17 mouse cellular contexts compared by ENCODE assay signal in the genomic region with DNA sequence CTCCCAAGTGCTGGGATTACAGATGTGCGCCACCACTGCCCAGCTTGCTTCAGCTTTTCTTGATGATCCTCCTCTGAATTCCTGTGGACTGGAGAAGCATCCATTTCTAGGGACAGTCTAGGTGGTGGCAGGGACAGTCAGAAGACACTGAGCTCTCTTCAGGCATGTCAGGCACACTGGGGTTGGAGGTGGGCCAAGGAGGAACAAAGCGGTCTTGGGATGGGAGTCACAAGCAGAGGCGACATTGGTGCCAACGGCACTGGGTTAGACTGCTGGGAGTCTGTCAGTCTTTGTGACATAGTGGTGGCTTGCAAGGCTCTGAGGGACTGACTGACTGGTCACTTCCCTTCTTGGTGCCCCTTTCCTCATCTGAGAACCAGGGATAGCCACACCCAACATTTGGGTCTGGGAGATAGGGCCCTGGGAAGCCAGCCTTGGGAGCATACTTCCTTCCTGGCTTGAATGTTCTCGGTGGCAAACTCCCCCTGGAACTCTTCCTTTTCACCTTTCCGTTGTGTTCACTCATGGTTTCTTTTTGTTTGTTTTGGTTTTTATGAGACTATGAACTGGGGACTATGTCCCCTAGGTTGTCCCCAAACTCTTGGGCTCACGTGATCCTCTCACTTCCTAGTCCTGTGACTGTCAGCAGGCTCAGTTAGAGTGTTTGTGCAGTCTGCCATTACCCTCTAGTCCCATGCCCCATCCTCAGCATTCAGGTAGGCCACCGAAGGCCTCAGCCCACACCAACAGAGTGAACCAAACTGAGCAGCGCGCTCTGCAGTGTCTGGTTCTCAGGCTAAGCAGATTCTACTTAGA. TPM values are rescaled to one million over a fixed set of nuclear protein-coding genes. Genes with fewer than 3 reads are reported as not detected.
A peak's percentile ranks its signal among the peaks of the same experiment; 100 is the strongest.
DNase-seq lines count a peak whose midpoint lies in the region; ATAC-seq and TF ChIP-seq lines count a peak whose summit lies in the region.
"Had no signal": no experiment of that assay in that cellular context is flagged by ENCODE, and none has a peak within 500 bp of the region (broad histone marks: within the 10 kb centered on the region; RNA-seq: fewer than 3 reads in every experiment).

No protein-coding gene starts in this region.

- peak overlapping the region; percentile 7; the same call in 1 of the 2 replicates for H3K4me3 ChIP-seq in heart, postnatal 0 days (ENCODE audit: low read depth, low read length)
- no peak overlapping the region for H3K4me3 ChIP-seq in heart, embryonic 11.5 days (ENCODE audit: low read depth, low read length)
- peak overlapping the region; percentile 85 for H3K4me3 ChIP-seq in thymus, adult 2 months (ENCODE audit: control insufficient read depth, insufficient read depth, low read length)
- no peak overlapping the region for H3K4me3 ChIP-seq in intestine, embryonic 16.5 days (ENCODE audit: low read length)
- H3K4me3 ChIP-seq in liver, postnatal 0 days (ENCODE audit: low read depth, low read length): no peak overlapping the region
- H3K4me3 ChIP-seq: embryonic facial prominence, embryonic 10.5 days; heart, embryonic 10.5 days; layer of hippocampus, adult 2 months had no signal

- H3K27ac ChIP-seq in heart, postnatal 0 days (ENCODE audit: low read depth): no peak overlapping the region
- no peak overlapping the region for H3K27ac ChIP-seq in heart, embryonic 11.5 days (ENCODE audit: low read depth, low read length)
- H3K27ac ChIP-seq in thymus, adult 2 months (ENCODE audit: control insufficient read depth, insufficient read depth, low read length): peak overlapping the region; percentile 97
- H3K27ac ChIP-seq in intestine, embryonic 16.5 days (ENCODE audit: low read length): no peak overlapping the region
- H3K27ac ChIP-seq in liver, postnatal 0 days (ENCODE audit: low read depth): no peak overlapping the region
- H3K27ac ChIP-seq: embryonic facial prominence, embryonic 10.5 days; heart, embryonic 10.5 days; layer of hippocampus, adult 2 months had no signal

- no peak for DNase-seq in heart, postnatal 0 days (ENCODE audit: low spot score)
- DNase-seq in thymus, adult 2 months: no peak
- DNase-seq in thymus, postnatal 36 days: no peak
- no peak for DNase-seq in liver, postnatal 0 days
- DNase-seq in layer of hippocampus, postnatal 25 days (ENCODE audit: extremely low spot score in 1 of 2, low spot score in 1 of 2): no peak
- DNase-seq in embryo, embryonic 11 days: no peak
- DNase-seq: adrenal gland, postnatal 14 days; gastrocnemius, postnatal 10 days; heart, postnatal 4 days had no signal

- TF ChIP-seq CTCF in heart, postnatal 0 days (IDR thresholded peaks at IDR 0.05; ENCODE audit: low read depth): no peak
- TF ChIP-seq CTCF in thymus, adult 2 months (IDR thresholded peaks at IDR 0.05; ENCODE audit: borderline replicate concordance, control insufficient read depth, extremely low read depth, insufficient read depth, low read length, poor library complexity): no peak
- TF ChIP-seq CTCF in liver, postnatal 0 days (IDR thresholded peaks at IDR 0.05; ENCODE audit: low read depth): no peak

- no peak overlapping the region for H3K9ac ChIP-seq in heart, postnatal 0 days (replicated peaks; ENCODE audit: low read depth, low read length)
- H3K9ac ChIP-seq in heart, embryonic 11.5 days (ENCODE audit: low read depth, low read length): no peak overlapping the region
- H3K9ac ChIP-seq in intestine, embryonic 16.5 days (ENCODE audit: low read depth, low read length): no peak overlapping the region
- no peak overlapping the region for H3K9ac ChIP-seq in liver, postnatal 0 days (replicated peaks)

- TF ChIP-seq EP300 in heart, postnatal 0 days (IDR thresholded peaks at IDR 0.05; ENCODE audit: low read depth): no peak
- no peak for TF ChIP-seq EP300 in liver, postnatal 0 days (IDR thresholded peaks at IDR 0.05; ENCODE audit: low read depth)

- H3K4me1 ChIP-seq in heart, postnatal 0 days (ENCODE audit: control insufficient read depth, insufficient read depth): no peaks in the 10 kb centered on the region
- peaks cover 5% of the 10 kb centered on the region; the same call in 1 of the 2 replicates for H3K4me1 ChIP-seq in heart, embryonic 11.5 days (ENCODE audit: control insufficient read depth, insufficient read depth, low read length)
- peaks cover 59% of the 10 kb centered on the region for H3K4me1 ChIP-seq in thymus, adult 2 months (replicated peaks; ENCODE audit: control insufficient read depth, insufficient read depth, low read length)
- no peaks in the 10 kb centered on the region for H3K4me1 ChIP-seq in intestine, embryonic 16.5 days (ENCODE audit: control insufficient read depth, insufficient read depth, low read length)
- peaks cover 26% of the 10 kb centered on the region for H3K4me1 ChIP-seq in liver, postnatal 0 days (ENCODE audit: insufficient read depth)

- H3K36me3 ChIP-seq in heart, postnatal 0 days (replicated peaks; ENCODE audit: control insufficient read depth, insufficient read depth, low read length): no peaks in the 10 kb centered on the region
- no peaks in the 10 kb centered on the region for H3K36me3 ChIP-seq in heart, embryonic 11.5 days (ENCODE audit: control insufficient read depth, insufficient read depth, low read length)
- H3K36me3 ChIP-seq in thymus, adult 2 months (ENCODE audit: control insufficient read depth, insufficient read depth, low read length): peaks cover 16% of the 10 kb centered on the region
- H3K36me3 ChIP-seq in intestine, embryonic 16.5 days (ENCODE audit: control insufficient read depth, insufficient read depth, low read length): no peaks in the 10 kb centered on the region
- no peaks in the 10 kb centered on the region for H3K36me3 ChIP-seq in liver, postnatal 0 days (replicated peaks; ENCODE audit: insufficient read depth, low read length)
- H3K36me3 ChIP-seq: embryonic facial prominence, embryonic 10.5 days; G1E; heart, embryonic 10.5 days had no signal

- no peaks in the 10 kb centered on the region for H3K27me3 ChIP-seq in heart, postnatal 0 days (ENCODE audit: control insufficient read depth, insufficient read depth, low read length)
- peaks cover 3% of the 10 kb centered on the region; the same call in 1 of the 2 replicates for H3K27me3 ChIP-seq in heart, embryonic 11.5 days (ENCODE audit: control insufficient read depth, insufficient read depth, low read length)
- H3K27me3 ChIP-seq in thymus, adult 2 months (ENCODE audit: control insufficient read depth, insufficient read depth, low read length): no peaks in the 10 kb centered on the region
- H3K27me3 ChIP-seq in intestine, embryonic 16.5 days (replicated peaks; ENCODE audit: control insufficient read depth, insufficient read depth, low read length): no peaks in the 10 kb centered on the region
- no peaks in the 10 kb centered on the region for H3K27me3 ChIP-seq in liver, postnatal 0 days (ENCODE audit: insufficient read depth, low read length)

- no peaks in the 10 kb centered on the region for H3K9me3 ChIP-seq in heart, postnatal 0 days (replicated peaks; ENCODE audit: control insufficient read depth, low read length)
- no peaks in the 10 kb centered on the region for H3K9me3 ChIP-seq in heart, embryonic 11.5 days (replicated peaks; ENCODE audit: control insufficient read depth, low read length)
- H3K9me3 ChIP-seq in intestine, embryonic 16.5 days (ENCODE audit: control insufficient read depth, low read length): no peaks in the 10 kb centered on the region
- no peaks in the 10 kb centered on the region for H3K9me3 ChIP-seq in liver, postnatal 0 days (ENCODE audit: low read length)
- H3K9me3 ChIP-seq: embryonic facial prominence, embryonic 10.5 days; G1E; heart, embryonic 10.5 days had no signal

- H3K4me2 ChIP-seq in heart, postnatal 0 days (ENCODE audit: low read depth, low read length): peak overlapping the region; percentile 2; the same call in 1 of the 2 replicates
- no peak overlapping the region for H3K4me2 ChIP-seq in heart, embryonic 11.5 days
- no peak overlapping the region for H3K4me2 ChIP-seq in intestine, embryonic 16.5 days (ENCODE audit: low read depth, low read length)
- H3K4me2 ChIP-seq in liver, postnatal 0 days (ENCODE audit: low read depth, low read length): peak overlapping the region; percentile 29; the same call in 1 of the 2 replicates

- TF ChIP-seq POLR2A in thymus, adult 2 months (IDR thresholded peaks at IDR 0.05; ENCODE audit: control insufficient read depth, extremely low read depth, insufficient read depth, low read length, poor library complexity): no peak

- WGBS in heart, postnatal 0 days: 81% methylated on average over 10 of the region's 10 CpGs
- WGBS in heart, embryonic 11.5 days (ENCODE audit: insufficient replicate concordance): 69% methylated on average over 10 of the region's 10 CpGs
- WGBS in thymus, adult 2 months: 60% methylated on average over 10 of the region's 10 CpGs
- 79% methylated on average over 10 of the region's 10 CpGs for WGBS in intestine, embryonic 16.5 days
- 68% methylated on average over 10 of the region's 10 CpGs for WGBS in liver, postnatal 0 days (ENCODE audit: insufficient replicate concordance)

- no peak for ATAC-seq in heart, postnatal 0 days (ENCODE audit: insufficient read depth, low read depth)
- no peak for ATAC-seq in heart, embryonic 11.5 days (replicated peaks; ENCODE audit: insufficient number of reproducible peaks, low FRiP score, low TSS enrichment)
- ATAC-seq in intestine, embryonic 16.5 days: peak; percentile 63; the same call in 1 of the 2 replicates
- peak; percentile 24; the same call in 1 of the 2 replicates for ATAC-seq in liver, postnatal 0 days
- ATAC-seq: inflammation-experienced regulatory T-cells, adult 6 months had no signal

RNA-seq across cellular contexts. Expression of a gene that starts 2.4 kb away (rescaled TPM):
- 1.5 TPM in 1 of 2 replicates, not detected in the other for total RNA-seq in heart, postnatal 0 days (2014; rRNA removed; ENCODE audit: low replicate concordance)
- 0.11 and 0.14 TPM in 2 replicates for polyA plus RNA-seq in heart, postnatal 0 days (2015; fragmentation: Nextera tagmentation; extraction: Ambion mirVana)
- 1.0 and 1.1 TPM in 2 replicates for polyA plus RNA-seq in heart, embryonic 11.5 days (2014; fragmentation: Nextera tagmentation; extraction: Ambion mirVana)
- 115 and 120 TPM in 2 replicates for polyA plus RNA-seq in thymus, adult 2 months (2012; rRNA removed)
- 0.54 and 0.71 TPM in 2 replicates for polyA plus RNA-seq in intestine, embryonic 16.5 days (2015; fragmentation: Nextera tagmentation; extraction: Ambion mirVana)
- 1.8 and 2.4 TPM in 2 replicates for polyA plus RNA-seq in liver, postnatal 0 days (2015; fragmentation: Nextera tagmentation; extraction: Ambion mirVana)
- under 1 TPM; 0.28 to 0.49 TPM for total RNA-seq in layer of hippocampus, postnatal 25 days (2021)
- total RNA-seq: gastrocnemius, postnatal 10 days; heart, postnatal 4 days; left cerebral cortex, postnatal 10 days had no signal

RNA-seq across cellular contexts. Expression of a gene that starts 21.7 kb away (rescaled TPM):
- total RNA-seq in heart, postnatal 0 days (2014; rRNA removed; ENCODE audit: low replicate concordance): 155 and 219 TPM in 2 replicates
- 186 and 188 TPM in 2 replicates for polyA plus RNA-seq in heart, postnatal 0 days (2015; fragmentation: Nextera tagmentation; extraction: Ambion mirVana)
- polyA plus RNA-seq in heart, embryonic 11.5 days (2014; fragmentation: Nextera tagmentation; extraction: Ambion mirVana): 191 TPM in 2 replicates
- 113 and 160 TPM in 2 replicates for polyA plus RNA-seq in thymus, adult 2 months (2012; rRNA removed)
- 295 and 299 TPM in 2 replicates for polyA plus RNA-seq in intestine, embryonic 16.5 days (2015; fragmentation: Nextera tagmentation; extraction: Ambion mirVana)
- polyA plus RNA-seq in liver, postnatal 0 days (2015; fragmentation: Nextera tagmentation; extraction: Ambion mirVana): 190 and 216 TPM in 2 replicates
- total RNA-seq in layer of hippocampus, postnatal 25 days (2021): 100 to 1,000 TPM; 105 to 112 TPM

RNA-seq across cellular contexts. Expression of a gene that starts 26.9 kb away (rescaled TPM):
- 0.12 TPM in 1 of 2 replicates, not detected in the other for total RNA-seq in heart, postnatal 0 days (2014; rRNA removed; ENCODE audit: low replicate concordance)
- 3.2 and 3.8 TPM in 2 replicates for polyA plus RNA-seq in heart, postnatal 0 days (2015; fragmentation: Nextera tagmentation; extraction: Ambion mirVana)
- 4.1 and 4.6 TPM in 2 replicates for polyA plus RNA-seq in heart, embryonic 11.5 days (2014; fragmentation: Nextera tagmentation; extraction: Ambion mirVana)
- 2.3 and 2.8 TPM in 2 replicates for polyA plus RNA-seq in thymus, adult 2 months (2012; rRNA removed)
- polyA plus RNA-seq in intestine, embryonic 16.5 days (2015; fragmentation: Nextera tagmentation; extraction: Ambion mirVana): 5.1 and 5.3 TPM in 2 replicates
- 1.2 and 1.8 TPM in 2 replicates for polyA plus RNA-seq in liver, postnatal 0 days (2015; fragmentation: Nextera tagmentation; extraction: Ambion mirVana)
- 1 to 10 TPM; 2.0 to 4.3 TPM for total RNA-seq in layer of hippocampus, postnatal 25 days (2021)

RNA-seq across cellular contexts. Expression of a gene that starts 44.8 kb away (rescaled TPM):
- 19.7 and 28.3 TPM in 2 replicates for total RNA-seq in heart, postnatal 0 days (2014; rRNA removed; ENCODE audit: low replicate concordance)
- polyA plus RNA-seq in heart, postnatal 0 days (2015; fragmentation: Nextera tagmentation; extraction: Ambion mirVana): 11.6 and 14.6 TPM in 2 replicates
- polyA plus RNA-seq in heart, embryonic 11.5 days (2014; fragmentation: Nextera tagmentation; extraction: Ambion mirVana): 42.7 and 44.1 TPM in 2 replicates
- 28.7 and 37.2 TPM in 2 replicates for polyA plus RNA-seq in thymus, adult 2 months (2012; rRNA removed)
- 28.3 and 28.6 TPM in 2 replicates for polyA plus RNA-seq in intestine, embryonic 16.5 days (2015; fragmentation: Nextera tagmentation; extraction: Ambion mirVana)
- 4.9 and 5.1 TPM in 2 replicates for polyA plus RNA-seq in liver, postnatal 0 days (2015; fragmentation: Nextera tagmentation; extraction: Ambion mirVana)
- 1 to 10 TPM; 1.1 to 2.1 TPM for total RNA-seq in layer of hippocampus, postnatal 25 days (2021)

Comparison
In these comparisons a context has a peak if more than half of its experiments do, and no peak if none do; other contexts are left out.
1. H3K4me2 ChIP-seq: peak in heart, postnatal 0 days (single experiment) and liver, postnatal 0 days (single experiment); none in heart, embryonic 11.5 days (single experiment) and intestine, embryonic 16.5 days (single experiment).
2. H3K4me3 ChIP-seq: peak in heart, postnatal 0 days (single experiment) and thymus, adult 2 months (single experiment); none in heart, embryonic 11.5 days (single experiment), intestine, embryonic 16.5 days (single experiment) and liver, postnatal 0 days (single experiment).
3. ATAC-seq: peak in intestine, embryonic 16.5 days (single experiment) and liver, postnatal 0 days (single experiment); none in heart, postnatal 0 days (single experiment) and heart, embryonic 11.5 days (single experiment).
4. RNA of a gene that starts 2.4 kb away (polyA plus RNA-seq): 115 to 120 TPM in thymus, adult 2 months; 1.8 to 2.4 TPM in liver, postnatal 0 days, 1.0 to 1.1 TPM in heart, embryonic 11.5 days, 0.54 to 0.71 TPM in intestine, embryonic 16.5 days and 0.11 to 0.14 TPM in heart, postnatal 0 days; every median in the first group is over 10 times any median in the second.